Mouse (Mus musculus): ENCODE results near the gene Sidt1.
"Not testable (repeated sequence)": the region's sequence is repeated elsewhere in the genome, so short reads cannot be mapped to it uniquely, and the experiment has no call there.

Gene Sidt1

DNA sequence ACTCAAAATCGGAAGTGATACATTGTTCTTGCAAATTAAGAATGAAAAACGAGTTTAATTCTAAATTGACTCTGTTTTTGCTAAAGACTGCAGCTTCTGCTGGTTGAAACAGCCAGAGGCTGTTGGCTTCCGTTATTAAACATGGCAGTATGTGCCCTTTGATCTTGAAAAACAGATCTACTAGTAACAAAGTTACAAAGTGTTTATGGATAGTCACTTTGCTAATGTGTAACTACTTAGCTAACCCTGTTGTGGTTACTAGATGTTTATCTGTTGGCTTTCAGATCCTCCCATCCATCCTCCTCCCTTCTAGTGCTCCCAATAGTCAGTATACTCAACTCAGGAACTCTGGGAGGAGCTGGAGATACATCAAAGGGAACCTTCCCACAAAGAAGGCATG, 27.4 kb downstream of the Sidt1 start:
- ATAC-seq (ENCODE audit: insufficient number of reproducible peaks, low FRiP score, low TSS enrichment), result no peak

DNA sequence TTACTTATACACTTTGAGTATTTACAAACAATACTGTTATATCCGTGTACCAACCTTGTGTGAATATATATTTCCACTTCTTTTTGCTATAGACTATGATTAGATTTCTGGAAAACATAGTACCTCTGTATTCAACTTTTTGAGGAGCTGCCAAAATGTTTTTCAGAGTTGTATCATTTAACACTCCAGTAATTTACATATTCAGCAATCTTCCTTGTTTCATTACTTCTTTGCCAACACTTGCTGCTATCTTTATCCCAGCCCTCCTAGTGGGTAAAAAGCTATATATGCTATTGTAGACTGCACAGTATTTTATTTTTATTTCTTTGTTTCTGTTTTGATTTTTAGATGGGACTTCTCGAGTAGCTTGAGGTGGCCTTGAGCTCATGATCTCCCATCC, 29.2 kb downstream of the Sidt1 start:
- no peak for ATAC-seq (ENCODE audit: insufficient number of reproducible peaks, low FRiP score, low TSS enrichment)

DNA sequence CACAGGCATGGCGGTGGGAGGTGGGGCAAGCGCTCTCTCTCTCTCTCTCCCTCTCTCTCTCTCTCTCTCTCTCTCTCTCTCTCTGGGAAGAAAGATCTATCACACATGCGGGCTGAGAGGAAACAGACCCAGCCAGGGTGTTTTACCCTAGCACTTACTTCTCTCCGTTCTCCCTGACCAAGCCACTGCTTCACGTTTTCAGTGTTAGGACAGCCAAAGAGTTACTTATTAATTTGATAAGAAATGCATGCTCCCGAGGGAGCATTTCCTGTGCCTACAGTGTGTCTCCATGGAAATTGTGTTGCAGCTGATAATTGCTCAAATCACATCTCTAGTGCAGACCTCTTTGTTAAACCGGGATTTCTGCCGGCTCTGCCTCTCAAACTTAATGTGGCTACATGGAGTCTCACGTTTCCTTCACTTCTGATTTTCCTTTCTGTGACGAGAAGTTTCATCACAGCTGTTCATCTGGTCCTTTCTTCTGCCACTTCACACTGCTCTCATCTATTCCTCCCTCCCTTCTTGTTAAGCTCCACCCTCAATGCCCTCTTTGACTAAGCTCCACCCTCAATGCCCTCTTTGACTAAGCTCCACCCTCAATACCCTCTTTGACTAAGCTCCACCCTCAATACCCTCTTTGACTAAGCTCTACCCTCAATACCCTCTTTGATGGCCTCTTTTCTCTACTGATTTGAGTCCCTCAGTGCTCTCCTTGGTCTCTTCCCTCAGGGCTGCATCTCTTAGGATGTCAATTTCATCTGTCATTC, 30.7 kb downstream of the Sidt1 start:
- no peak for ATAC-seq (ENCODE audit: insufficient number of reproducible peaks, low FRiP score, low TSS enrichment)

DNA sequence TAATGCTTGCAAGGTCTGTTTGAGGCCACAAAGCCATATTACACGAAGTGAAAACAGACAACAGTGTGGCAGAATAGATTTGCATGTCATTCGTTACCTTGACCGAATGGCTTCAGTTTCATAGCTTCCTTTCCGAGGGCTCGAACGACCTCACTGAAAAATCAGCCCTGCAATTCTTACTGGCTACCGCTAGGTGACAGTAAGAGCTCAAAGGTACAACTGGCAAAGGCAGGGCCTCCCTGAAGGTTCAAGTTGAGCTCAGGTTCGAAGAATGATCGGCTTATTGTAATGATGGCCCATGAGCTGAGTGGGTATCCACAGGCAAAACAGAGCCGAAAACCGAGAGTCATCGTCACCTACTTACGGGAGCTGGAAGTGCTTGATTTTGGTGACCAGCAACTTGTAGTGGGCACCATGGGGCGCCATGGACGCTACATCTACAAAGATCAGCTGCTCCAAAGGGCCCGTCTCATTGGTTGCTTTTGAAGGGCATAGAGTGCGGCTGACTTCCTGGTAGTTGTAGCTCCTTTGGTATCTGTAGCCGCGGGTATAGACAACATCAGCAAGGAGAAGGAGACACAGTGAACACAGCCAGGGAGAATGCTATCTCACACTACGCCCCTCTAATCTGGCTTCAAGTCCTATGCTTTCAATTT, 33.4 kb downstream of the Sidt1 start:
- ATAC-seq (ENCODE audit: insufficient number of reproducible peaks, low FRiP score, low TSS enrichment), result no peak

DNA sequence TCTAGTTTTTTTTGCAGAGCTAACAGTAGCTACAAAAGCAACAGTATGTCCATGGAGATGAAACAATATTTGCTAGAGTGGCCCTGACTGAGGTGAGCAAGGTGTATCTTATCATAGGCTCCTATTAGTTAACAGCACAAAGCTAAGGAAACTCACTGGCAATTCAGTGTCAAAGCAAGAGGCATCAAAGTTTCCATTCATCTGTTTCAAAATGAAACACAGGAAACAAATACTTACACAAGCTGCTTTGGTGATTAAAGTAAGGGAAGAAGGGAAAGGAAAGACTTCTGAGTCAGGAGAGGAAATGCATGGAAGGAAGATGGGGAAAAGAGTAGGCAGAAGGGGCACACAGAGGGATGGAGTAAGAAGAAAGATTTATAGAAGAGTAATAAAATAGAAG, 39.0 kb downstream of the Sidt1 start:
- no peak for ATAC-seq (ENCODE audit: insufficient number of reproducible peaks, low FRiP score, low TSS enrichment)

DNA sequence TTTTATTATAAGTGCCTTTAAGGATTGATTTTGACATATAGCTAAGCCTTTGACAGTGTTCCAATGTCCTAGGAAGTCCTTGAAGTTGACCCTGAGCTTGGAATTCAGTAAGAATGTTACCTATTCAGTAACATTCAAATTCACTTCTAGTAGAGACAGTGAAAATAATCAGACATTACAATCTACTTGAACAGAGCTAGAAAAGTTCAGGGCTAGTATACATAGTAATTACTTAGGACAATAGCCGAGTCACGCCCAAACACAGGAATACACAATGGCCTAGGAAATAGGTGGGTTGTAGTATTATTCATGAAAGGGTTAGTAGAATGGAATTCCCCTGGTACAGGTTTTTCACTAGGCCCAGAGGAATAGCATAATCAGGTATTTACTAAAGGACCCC, 40.3 kb downstream of the Sidt1 start:
- ATAC-seq (ENCODE audit: insufficient number of reproducible peaks, low FRiP score, low TSS enrichment), result not testable (repeated sequence)

DNA sequence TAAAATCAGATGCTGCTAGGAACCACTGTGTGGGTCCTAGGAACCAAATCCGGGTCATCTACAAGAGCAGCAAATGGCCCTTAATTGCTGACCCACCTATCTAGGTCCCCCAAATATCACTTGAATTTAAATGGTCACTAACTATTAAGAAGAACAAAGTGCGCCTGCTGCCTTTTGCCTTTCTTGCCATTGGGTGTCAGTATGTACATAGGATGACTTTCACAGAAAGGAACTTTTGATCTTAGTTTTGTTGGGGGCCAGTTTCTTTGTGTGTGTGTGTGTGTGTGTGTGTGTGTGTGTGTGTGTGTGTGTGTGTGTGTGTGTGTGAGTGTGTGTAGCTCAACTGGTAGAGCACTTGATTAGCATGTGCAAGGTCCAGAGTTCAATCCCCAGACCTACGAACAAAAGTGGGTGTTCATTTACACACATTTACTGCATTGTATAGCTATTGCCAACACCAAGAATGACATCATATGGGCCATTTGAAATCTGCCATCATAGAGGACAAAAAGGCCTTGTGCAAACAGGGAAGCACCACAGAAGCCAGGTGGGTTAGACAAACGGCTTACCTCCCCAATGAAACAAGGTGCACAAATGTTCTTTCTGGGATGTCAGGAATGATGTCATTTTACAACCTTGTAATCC, 43.9 kb downstream of the Sidt1 start:
- ATAC-seq (ENCODE audit: insufficient number of reproducible peaks, low FRiP score, low TSS enrichment), result no peak

DNA sequence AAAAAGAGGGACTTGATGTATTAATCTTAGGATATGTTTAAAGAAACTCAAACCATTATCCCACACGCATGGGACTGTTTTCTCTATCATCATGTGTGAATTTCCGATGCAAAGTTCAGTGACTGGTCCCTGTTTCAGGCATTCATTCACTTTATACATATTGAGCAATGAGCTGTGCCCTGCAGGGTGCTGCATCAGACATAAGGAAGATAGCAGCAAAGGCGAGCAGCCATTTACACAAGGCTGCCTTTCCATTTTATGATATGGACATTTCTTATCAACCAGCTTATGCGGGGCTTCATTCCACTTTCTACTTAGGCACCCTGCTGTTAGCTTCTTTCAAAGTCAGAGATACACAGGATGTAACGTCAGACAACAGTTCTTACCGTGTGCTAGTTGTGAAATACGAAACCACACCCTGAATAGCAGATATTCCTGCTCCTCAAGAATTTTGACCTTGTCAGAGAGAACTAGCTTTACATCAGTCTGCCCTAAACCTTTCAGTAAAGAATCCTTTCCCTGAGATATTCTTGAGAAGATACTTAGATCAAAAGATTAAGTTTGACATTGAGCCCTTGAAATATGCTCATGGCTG, 45.5 kb downstream of the Sidt1 start:
- no peak for ATAC-seq (ENCODE audit: insufficient number of reproducible peaks, low FRiP score, low TSS enrichment)

DNA sequence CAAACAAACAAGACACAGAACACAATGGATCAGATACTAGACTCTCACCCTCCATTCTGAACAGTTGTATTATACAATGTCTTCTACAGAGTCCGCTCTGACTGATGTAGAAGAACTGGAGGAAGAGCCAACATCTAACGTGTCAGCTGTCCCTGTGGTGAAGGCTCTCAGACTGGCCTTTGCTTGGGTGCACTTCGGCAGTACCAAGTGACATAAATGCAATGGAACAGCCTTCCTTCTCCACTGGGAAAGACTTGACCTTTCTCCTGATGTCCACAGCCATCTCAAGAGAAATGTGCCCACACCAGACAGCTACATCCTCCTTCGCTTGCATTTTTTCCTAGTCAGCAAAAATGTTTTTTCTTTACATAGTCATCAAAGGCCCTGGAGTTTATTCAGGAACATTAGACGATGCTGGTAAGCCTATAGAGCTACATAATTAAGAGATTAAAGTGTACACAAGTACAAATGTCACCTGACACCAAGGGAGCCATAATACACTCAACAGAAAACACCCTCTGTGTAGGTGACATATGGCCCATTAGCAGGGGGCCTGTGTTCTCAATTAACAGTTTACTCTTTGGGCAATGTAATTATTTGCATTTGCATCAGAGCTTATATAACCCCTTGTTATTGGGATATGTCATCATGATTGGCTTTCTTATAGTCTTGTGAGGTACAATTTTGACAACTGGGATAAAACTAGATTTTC, 50.2 kb downstream of the Sidt1 start:
- peak; percentile 84 for ATAC-seq (ENCODE audit: insufficient number of reproducible peaks, low FRiP score, low TSS enrichment)

DNA sequence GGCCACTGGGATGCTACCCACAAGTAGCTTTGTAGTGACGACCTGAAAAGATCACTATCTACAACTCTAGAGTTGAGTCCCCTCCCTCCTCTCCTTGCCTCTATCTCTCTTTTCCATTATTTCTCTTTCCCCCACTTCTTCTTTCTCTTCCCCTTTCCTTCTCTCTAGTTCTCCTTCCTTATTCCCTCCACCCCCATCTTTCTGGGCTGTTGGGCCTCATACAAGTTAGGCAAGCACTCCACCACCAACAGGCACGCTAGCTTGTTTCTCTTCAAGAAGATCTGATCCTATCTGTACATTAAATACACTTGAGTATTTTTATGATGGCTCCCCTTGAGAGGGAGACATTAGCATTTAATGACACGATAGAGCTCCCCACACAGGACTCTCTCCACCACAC, 51.0 kb downstream of the Sidt1 start:
- ATAC-seq (ENCODE audit: insufficient number of reproducible peaks, low FRiP score, low TSS enrichment), result no peak

DNA sequence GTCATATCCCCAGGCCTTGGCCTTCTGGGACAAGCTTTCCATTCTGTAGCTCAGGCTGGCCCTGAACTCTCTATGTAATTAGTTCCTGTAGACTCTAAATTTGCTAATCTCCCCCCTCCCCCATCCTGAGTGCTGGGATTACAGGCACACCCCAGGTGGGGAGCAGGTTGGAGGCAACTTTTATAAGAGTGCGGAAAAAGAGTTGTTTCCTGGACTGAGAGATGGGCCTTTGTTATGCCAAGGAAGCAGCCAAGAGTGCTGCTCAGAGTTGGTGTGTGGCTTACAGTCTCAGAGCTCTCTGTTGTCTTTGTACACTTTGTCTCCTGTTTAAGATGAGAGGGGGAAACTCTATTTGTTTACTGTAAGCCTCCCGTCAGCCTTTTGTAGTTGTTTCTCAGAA, 52.2 kb downstream of the Sidt1 start:
- ATAC-seq (ENCODE audit: insufficient number of reproducible peaks, low FRiP score, low TSS enrichment), result no peak

DNA sequence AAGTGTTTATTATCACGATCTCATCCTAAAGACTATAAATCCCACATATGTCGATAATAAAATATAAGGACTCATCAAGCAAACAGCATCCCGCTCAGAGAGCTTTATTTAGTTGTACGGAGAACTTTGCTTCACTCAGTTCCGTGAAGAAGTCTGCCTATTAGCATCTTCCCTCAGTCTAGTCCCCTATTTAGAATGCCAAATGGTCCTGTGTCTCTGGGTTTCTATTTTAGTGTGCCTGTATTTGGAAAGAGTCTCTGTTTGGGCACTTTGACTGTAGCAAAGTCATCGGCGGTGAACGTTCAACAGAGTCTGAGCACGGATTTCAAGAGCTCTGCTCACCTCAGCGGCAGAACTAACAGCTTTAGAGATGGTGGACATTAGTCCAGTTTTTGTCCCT, 55.8 kb downstream of the Sidt1 start:
- no peak for ATAC-seq (ENCODE audit: insufficient number of reproducible peaks, low FRiP score, low TSS enrichment)

DNA sequence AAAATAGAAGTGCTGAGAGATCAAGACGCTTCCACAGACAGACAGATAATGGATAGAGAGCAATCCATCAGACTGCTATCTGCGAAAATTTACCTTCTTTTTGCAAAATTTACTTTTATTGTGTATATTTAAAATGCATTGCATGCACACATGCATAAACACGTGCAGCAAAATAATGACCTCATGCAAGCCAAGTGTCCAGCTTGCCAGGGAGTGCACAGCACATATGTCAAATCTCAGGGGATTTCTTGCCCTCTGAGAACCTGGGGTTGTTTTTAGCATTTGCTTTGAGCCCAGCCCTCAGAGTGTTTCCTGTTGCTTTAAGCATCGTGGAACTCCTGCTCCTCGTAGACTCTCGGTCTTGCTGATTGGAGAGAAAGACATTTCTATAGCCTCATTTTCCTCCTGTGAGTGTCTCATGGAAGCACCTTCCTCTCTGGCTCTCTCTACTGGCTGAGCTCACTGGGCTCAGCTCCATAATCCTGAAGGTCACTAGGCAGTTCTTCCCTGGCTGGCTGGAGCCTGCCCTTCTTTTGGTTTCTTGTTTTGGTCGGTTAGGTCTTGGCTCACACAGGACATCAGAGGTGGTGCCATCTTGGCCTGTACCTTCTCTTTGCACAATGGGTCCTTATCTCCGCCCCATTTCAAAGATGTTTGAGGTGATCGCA, 61.5 kb downstream of the Sidt1 start:
- peak; percentile 77 for ATAC-seq (ENCODE audit: insufficient number of reproducible peaks, low FRiP score, low TSS enrichment)

DNA sequence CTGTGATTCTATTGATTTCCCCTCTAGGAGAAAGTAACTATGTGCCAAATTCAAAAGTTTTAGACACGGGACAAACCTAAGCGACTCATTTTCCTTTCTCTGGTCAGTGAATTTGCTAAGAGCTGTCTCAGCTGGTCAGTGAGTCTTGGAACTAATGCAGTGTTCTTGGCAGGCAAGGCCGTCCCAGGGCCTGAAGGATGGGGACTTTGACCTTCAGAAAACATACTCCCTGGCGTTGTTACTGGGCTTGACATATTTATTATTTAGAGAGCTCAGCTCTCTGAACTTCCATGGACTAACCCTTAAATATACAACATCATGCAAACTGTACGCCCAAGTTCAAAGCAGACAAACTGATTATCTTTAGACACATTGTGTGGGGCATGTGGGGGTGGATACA, 62.4 kb downstream of the Sidt1 start:
- no peak for ATAC-seq (ENCODE audit: insufficient number of reproducible peaks, low FRiP score, low TSS enrichment)

DNA sequence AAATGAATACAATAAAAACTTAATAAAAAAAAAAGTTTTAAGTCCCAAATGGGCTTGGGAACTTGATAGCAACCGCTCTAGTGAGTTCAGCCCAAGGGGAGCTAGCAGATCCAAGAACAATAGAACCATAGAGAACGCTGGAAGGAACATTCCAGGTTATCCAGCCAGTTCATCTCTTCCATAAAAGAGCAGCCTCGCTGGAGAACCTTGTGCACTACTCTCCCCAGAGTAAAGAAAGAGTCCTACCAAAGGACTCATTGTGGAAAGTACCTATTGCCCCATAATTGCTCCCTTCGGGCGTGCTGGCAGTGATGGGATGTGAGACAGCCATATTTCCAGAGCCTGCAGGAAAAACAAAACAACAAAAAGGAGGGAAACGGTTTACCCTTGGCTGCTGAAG, 63.4 kb downstream of the Sidt1 start:
- ATAC-seq (ENCODE audit: insufficient number of reproducible peaks, low FRiP score, low TSS enrichment), result no peak

DNA sequence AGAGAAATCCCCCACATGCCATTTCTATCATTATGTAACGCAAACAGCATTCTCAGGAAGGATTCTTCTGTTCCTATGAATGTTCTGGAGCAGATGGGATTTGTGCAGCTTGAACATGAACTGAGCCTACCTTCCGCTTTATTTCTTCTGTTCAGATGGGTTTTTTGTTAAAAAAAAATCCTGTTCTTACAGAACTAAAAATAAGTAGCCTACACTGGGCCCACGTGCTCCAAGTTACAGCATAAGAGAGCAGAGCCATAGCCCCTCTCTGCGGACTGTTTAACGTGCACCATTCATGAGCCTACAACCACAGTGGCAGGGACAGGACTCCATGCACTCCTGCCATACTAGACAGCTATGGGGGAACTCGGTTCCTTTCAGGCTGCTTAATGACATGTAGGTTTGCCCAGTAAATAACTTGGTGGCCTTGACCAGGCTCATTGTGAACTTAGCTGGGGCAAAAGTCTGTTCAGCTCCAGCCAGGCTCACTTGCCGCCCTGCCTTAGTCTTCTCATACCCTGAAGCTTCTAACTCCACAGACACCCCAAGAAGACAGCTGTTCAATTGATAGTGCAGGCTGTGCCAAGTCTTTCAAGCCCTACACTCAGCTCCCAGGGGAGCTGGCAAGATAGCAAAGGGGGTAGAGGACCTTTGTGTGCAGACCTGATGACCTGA, 64.3 kb downstream of the Sidt1 start:
- ATAC-seq (ENCODE audit: insufficient number of reproducible peaks, low FRiP score, low TSS enrichment), result no peak

DNA sequence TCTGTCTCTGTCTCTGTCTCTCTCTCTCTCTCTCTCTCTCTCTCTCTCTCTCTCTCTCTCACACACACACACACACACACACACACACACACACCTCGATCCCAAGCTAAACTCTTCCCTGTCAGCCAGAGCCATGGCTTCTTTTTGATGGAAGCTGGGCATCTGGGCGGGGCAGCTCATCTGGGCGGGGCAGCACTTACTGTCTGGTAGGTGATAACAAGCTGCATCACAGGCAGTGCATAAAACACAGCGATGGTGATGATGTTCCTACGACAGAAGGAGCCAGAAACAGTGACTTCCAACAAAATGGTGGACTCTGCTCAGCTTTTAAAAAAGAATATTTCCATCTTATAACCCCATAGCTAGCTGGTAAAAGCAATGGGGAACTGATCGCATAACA, 67.4 kb downstream of the Sidt1 start:
- no peak for ATAC-seq (ENCODE audit: insufficient number of reproducible peaks, low FRiP score, low TSS enrichment)

DNA sequence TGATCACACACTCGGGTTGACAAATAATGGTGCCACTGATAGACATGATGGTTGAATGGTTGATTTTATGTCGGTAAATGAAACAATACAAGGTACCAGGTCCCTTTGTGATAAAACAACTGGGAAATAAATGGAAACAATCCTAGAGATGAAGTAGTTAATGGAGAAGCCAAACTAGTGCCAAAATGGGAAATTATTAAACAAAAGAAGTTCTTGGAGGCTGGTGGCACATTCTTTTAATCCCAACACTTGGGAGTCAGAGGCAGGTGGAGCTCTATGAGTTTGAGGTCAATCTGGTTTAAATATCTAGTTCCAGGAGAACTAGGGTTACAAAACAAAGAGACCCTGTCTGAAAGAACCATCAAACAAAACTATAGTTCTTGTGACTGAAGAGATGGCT, 68.1 kb downstream of the Sidt1 start:
- no peak for ATAC-seq (ENCODE audit: insufficient number of reproducible peaks, low FRiP score, low TSS enrichment)

DNA sequence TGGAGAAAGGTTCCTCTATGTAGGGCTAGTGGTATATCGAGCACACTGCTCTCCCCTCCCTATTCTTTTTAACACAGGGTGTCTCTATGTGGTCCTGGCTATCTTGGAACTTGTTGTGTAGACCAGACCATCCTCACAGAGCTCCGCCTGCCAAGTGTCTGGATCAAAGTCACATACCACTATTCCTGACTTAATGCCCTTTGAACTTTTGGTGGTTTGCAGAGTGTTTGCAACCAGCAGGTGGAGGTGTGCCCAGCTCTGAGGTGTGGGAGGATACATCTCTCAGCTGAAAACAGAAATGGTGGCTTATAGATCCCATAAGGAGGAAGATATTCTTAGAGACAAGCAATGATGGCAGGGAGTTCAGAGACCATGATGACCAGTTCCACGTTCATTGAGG, 75.5 kb downstream of the Sidt1 start:
- no peak for ATAC-seq (ENCODE audit: insufficient number of reproducible peaks, low FRiP score, low TSS enrichment)

DNA sequence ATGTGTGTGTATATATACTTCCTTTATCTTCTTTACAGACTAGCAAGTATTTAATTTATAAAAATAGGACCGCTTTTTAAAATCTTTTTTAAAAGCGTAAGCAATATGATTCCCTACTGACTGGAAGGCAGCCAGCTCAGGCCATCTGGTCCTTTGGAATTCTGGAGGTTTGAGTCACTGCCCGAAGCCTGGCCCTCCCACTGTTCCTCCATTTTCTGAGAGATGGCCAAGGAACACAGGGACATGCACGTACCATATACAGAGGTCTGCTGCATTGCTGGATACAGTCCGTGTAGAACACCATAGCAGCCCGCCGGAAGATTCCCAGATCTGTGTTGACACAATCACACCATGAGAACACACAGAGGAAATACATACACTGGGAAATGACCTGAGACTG, 78.3 kb downstream of the Sidt1 start:
- peak; percentile 88 for ATAC-seq (ENCODE audit: insufficient number of reproducible peaks, low FRiP score, low TSS enrichment)

All from cerebellum, adult (tissue).